Mouse (Mus musculus) MEL (cell line): ENCODE results near the gene Cldn10. TPM values are rescaled to one million over a fixed set of nuclear protein-coding genes. Genes with fewer than 3 reads are reported as not detected.

Experiments
- DNase-seq: peaks from one replicate; pipeline ENCODE4 v3.0.0; 2011; ENCODE audit warnings: low read depth, low spot score
- H3K27ac ChIP-seq: 2 replicates; pipeline ENCODE4 v1.5.1; 2012; ENCODE audit warnings: low read depth, mild to moderate bottlenecking, control low read depth, low read length, moderate library complexity; ENCODE audit not compliant: control insufficient read depth
- H3K27me3 ChIP-seq, 2 experiments: fragments of 150-350 bp in 1 of 2; sonication (generic) in 1 of 2; 2 replicates each; pipeline ENCODE4 v1.6.1; 2012; ENCODE audit warnings: low read length in 2 of 2, mild to moderate bottlenecking in 2 of 2, improper control_type of control experiment in 1 of 2, moderate library complexity in 1 of 2; ENCODE audit not compliant: insufficient read depth in 2 of 2, control insufficient read depth in 1 of 2
- H3K36me3 ChIP-seq, 2 experiments: 2 replicates each; pipeline ENCODE4 v1.6.1; 2012 to 2014; ENCODE audit warnings: low read length in 2 of 2, improper control_type of control experiment in 1 of 2, inconsistent platforms in 1 of 2, mild to moderate bottlenecking in 1 of 2; ENCODE audit not compliant: insufficient read depth in 2 of 2, control insufficient read depth in 1 of 2
- H3K4me1 ChIP-seq, 2 experiments: fragments of 150-350 bp in 1 of 2; sonication (generic) in 1 of 2; 2 replicates each; pipeline ENCODE4 v1.6.1; 2012; ENCODE audit warnings: low read length in 2 of 2, improper control_type of control experiment in 1 of 2, mild to moderate bottlenecking in 1 of 2; ENCODE audit not compliant: insufficient read depth in 2 of 2, control insufficient read depth in 1 of 2
- H3K4me3 ChIP-seq, 2 experiments: fragments of 150-350 bp in 1 of 2; sonication (generic) in 1 of 2; 2 replicates each; pipeline ENCODE4 v1.5.1; 2012; ENCODE audit warnings: low read depth in 2 of 2, low read length in 2 of 2, mild to moderate bottlenecking in 2 of 2, moderate library complexity in 2 of 2, control low read depth in 1 of 2, improper control_type of control experiment in 1 of 2; ENCODE audit not compliant: control insufficient read depth in 1 of 2, insufficient read depth in 1 of 2
- H3K79me2 ChIP-seq: 2 replicates; pipeline ENCODE4 v1.6.1; 2012; ENCODE audit warnings: mild to moderate bottlenecking, low read length, moderate library complexity; ENCODE audit not compliant: control insufficient read depth, poor library complexity, insufficient read depth
- H3K9ac ChIP-seq: 2 replicates; pipeline ENCODE4 v1.6.1; 2012; ENCODE audit warnings: low read depth, mild to moderate bottlenecking, control low read depth, low read length, moderate library complexity; ENCODE audit not compliant: control insufficient read depth, poor library complexity, severe bottlenecking
- H3K9me3 ChIP-seq: fragments of 150-350 bp; sonication (generic); replicated peaks from 2 replicates; pipeline ENCODE4 v1.6.1; 2012; ENCODE audit warnings: mild to moderate bottlenecking, low read length, improper control_type of control experiment, moderate library complexity; ENCODE audit not compliant: insufficient read depth
- BHLHE40 ChIP-seq: IDR thresholded peaks from 2 replicates; pipeline ENCODE4 v1.6.1; 2012; ENCODE audit warnings: low read depth, mild to moderate bottlenecking, inconsistent platforms, low read length, improper control_type of control experiment, borderline replicate concordance
- CHD1 ChIP-seq: IDR thresholded peaks from 2 replicates; pipeline ENCODE4 v1.6.1; 2012; ENCODE audit warnings: low read depth, mild to moderate bottlenecking, inconsistent platforms, low read length, improper control_type of control experiment
- CHD2 ChIP-seq: IDR thresholded peaks from 2 replicates; pipeline ENCODE4 v1.6.1; 2011; ENCODE audit warnings: low read length, improper control_type of control experiment
- CTCF ChIP-seq, 3 experiments: IDR thresholded peaks in 2 of 3; conservative IDR thresholded peaks in 1 of 3; 2 replicates each; pipeline ENCODE4 v1.5.1; 2011 to 2012; ENCODE audit warnings: low read length in 3 of 3, low read depth in 2 of 3, mild to moderate bottlenecking in 2 of 3, improper control_type of control experiment in 1 of 3, inconsistent platforms in 1 of 3, mixed read lengths in 1 of 3, moderate library complexity in 1 of 3; ENCODE audit not compliant: control insufficient read depth in 1 of 3, insufficient read depth in 1 of 3, poor library complexity in 1 of 3, severe bottlenecking in 1 of 3
- E2F4 ChIP-seq: IDR thresholded peaks from 2 replicates; pipeline ENCODE4 v1.6.1; 2011; ENCODE audit warnings: low read depth, low read length, improper control_type of control experiment, borderline replicate concordance
- EP300 ChIP-seq, 2 experiments: IDR thresholded peaks; 2 replicates each; pipeline ENCODE4 v1.6.1; 2011; ENCODE audit warnings: improper control_type of control experiment in 2 of 2, low read length in 2 of 2, low read depth in 1 of 2, mild to moderate bottlenecking in 1 of 2
- ETS1 ChIP-seq: IDR thresholded peaks from 2 replicates; pipeline ENCODE4 v1.6.1; 2012; ENCODE audit warnings: low read depth, mild to moderate bottlenecking, inconsistent platforms, low read length, improper control_type of control experiment, moderate library complexity
- GABPA ChIP-seq: IDR thresholded peaks from 2 replicates; pipeline ENCODE4 v1.6.1; 2012; ENCODE audit warnings: low read depth, mild to moderate bottlenecking, inconsistent platforms, low read length, improper control_type of control experiment, moderate library complexity
- GATA1 ChIP-seq: IDR thresholded peaks from 2 replicates; pipeline ENCODE4 v1.6.1; 2011; ENCODE audit warnings: low read depth, low read length, improper control_type of control experiment
- HCFC1 ChIP-seq: IDR thresholded peaks from 2 replicates; pipeline ENCODE4 v1.6.1; 2012; ENCODE audit warnings: low read depth, mild to moderate bottlenecking, inconsistent platforms, low read length, improper control_type of control experiment, moderate library complexity
- JUND ChIP-seq: IDR thresholded peaks from 2 replicates; pipeline ENCODE4 v1.6.1; 2011; ENCODE audit warnings: low read depth, mild to moderate bottlenecking, improper control_type of control experiment, low read length
- KAT2A ChIP-seq: conservative IDR thresholded peaks from 2 replicates; pipeline ENCODE4 v1.6.1; 2012; ENCODE audit warnings: low read depth, low read length, improper control_type of control experiment, inconsistent platforms
- MAFK ChIP-seq: IDR thresholded peaks from 2 replicates; pipeline ENCODE4 v1.6.1; 2011; ENCODE audit warnings: low read depth, mild to moderate bottlenecking, low read length, improper control_type of control experiment, borderline replicate concordance
- MAX ChIP-seq: IDR thresholded peaks from 2 replicates; pipeline ENCODE4 v1.6.1; 2011; ENCODE audit warnings: low read length, improper control_type of control experiment
- MAZ ChIP-seq: IDR thresholded peaks from 2 replicates; pipeline ENCODE4 v1.6.1; 2012; ENCODE audit warnings: low read depth, mild to moderate bottlenecking, inconsistent platforms, low read length, improper control_type of control experiment
- MXI1 ChIP-seq: IDR thresholded peaks from 2 replicates; pipeline ENCODE4 v1.6.1; 2011; ENCODE audit warnings: mild to moderate bottlenecking, low read depth, low read length, improper control_type of control experiment
- MYB ChIP-seq: IDR thresholded peaks from 2 replicates; pipeline ENCODE4 v1.6.1; 2011; ENCODE audit warnings: mild to moderate bottlenecking, low read depth, low read length, improper control_type of control experiment
- MYC ChIP-seq: IDR thresholded peaks from 2 replicates; pipeline ENCODE4 v1.6.1; 2011; ENCODE audit warnings: low read depth, mild to moderate bottlenecking, low read length, improper control_type of control experiment, moderate library complexity
- NELFE ChIP-seq: IDR thresholded peaks from 2 replicates; pipeline ENCODE4 v1.6.1; 2011; ENCODE audit warnings: low read depth, low read length, improper control_type of control experiment
- NRF1 ChIP-seq: IDR thresholded peaks from 2 replicates; pipeline ENCODE4 v1.6.1; 2014; ENCODE audit warnings: low read depth, mild to moderate bottlenecking, inconsistent platforms, low read length, improper control_type of control experiment, moderate library complexity; ENCODE audit not compliant: poor library complexity, insufficient read depth, severe bottlenecking
- POLR2A ChIP-seq, 2 experiments: IDR thresholded peaks; 2 replicates each; pipeline ENCODE4 v1.6.1; 2011 to 2012; ENCODE audit warnings: low read length in 2 of 2, mild to moderate bottlenecking in 2 of 2, control low read depth in 1 of 2, improper control_type of control experiment in 1 of 2, low read depth in 1 of 2, moderate library complexity in 1 of 2; ENCODE audit not compliant: control insufficient read depth in 1 of 2, insufficient read depth in 1 of 2, poor library complexity in 1 of 2
- POLR2AphosphoS2 ChIP-seq: IDR thresholded peaks from 2 replicates; pipeline ENCODE4 v1.6.1; 2011; ENCODE audit warnings: low read length, improper control_type of control experiment
- RAD21 ChIP-seq: IDR thresholded peaks from 2 replicates; pipeline ENCODE4 v1.6.1; 2011; ENCODE audit warnings: mild to moderate bottlenecking, low read depth, low read length, improper control_type of control experiment
- RCOR1 ChIP-seq: IDR thresholded peaks from 2 replicates; pipeline ENCODE4 v1.6.1; 2012; ENCODE audit warnings: low read depth, mild to moderate bottlenecking, inconsistent platforms, low read length, improper control_type of control experiment
- SIN3A ChIP-seq: IDR thresholded peaks from 2 replicates; pipeline ENCODE4 v1.6.1; 2012; ENCODE audit warnings: low read length, improper control_type of control experiment, inconsistent platforms
- SMC3 ChIP-seq: IDR thresholded peaks from 2 replicates; pipeline ENCODE4 v1.6.1; 2011; ENCODE audit warnings: low read depth, low read length, improper control_type of control experiment
- TAL1 ChIP-seq: IDR thresholded peaks from 2 replicates; pipeline ENCODE4 v1.6.1; 2012; ENCODE audit warnings: mild to moderate bottlenecking, inconsistent platforms, low read length, moderate library complexity, mixed read lengths
- TBP ChIP-seq: IDR thresholded peaks from 2 replicates; pipeline ENCODE4 v1.8.0; 2011; ENCODE audit warnings: low read depth, low read length, improper control_type of control experiment
- TCF12 ChIP-seq: IDR thresholded peaks from 2 replicates; pipeline ENCODE4 v1.6.1; 2014; ENCODE audit warnings: low read depth, mild to moderate bottlenecking, inconsistent platforms, low read length, improper control_type of control experiment, moderate library complexity
- UBTF ChIP-seq: IDR thresholded peaks from 2 replicates; pipeline ENCODE4 v1.6.1; 2012; ENCODE audit warnings: low read depth, mild to moderate bottlenecking, inconsistent platforms, low read length, improper control_type of control experiment, moderate library complexity, borderline replicate concordance; ENCODE audit not compliant: insufficient read depth
- USF1 ChIP-seq: IDR thresholded peaks from 2 replicates; pipeline ENCODE4 v1.6.1; 2014; ENCODE audit warnings: low read depth, mild to moderate bottlenecking, inconsistent platforms, low read length, improper control_type of control experiment, moderate library complexity
- USF2 ChIP-seq, 2 experiments: IDR thresholded peaks; 2 replicates each; pipeline ENCODE4 v1.6.1; 2011 to 2012; ENCODE audit warnings: improper control_type of control experiment in 2 of 2, low read length in 2 of 2, borderline replicate concordance in 1 of 2, inconsistent platforms in 1 of 2, low read depth in 1 of 2, mild to moderate bottlenecking in 1 of 2; ENCODE audit not compliant: insufficient read depth in 1 of 2
- ZC3H11A ChIP-seq: IDR thresholded peaks from 2 replicates; pipeline ENCODE4 v1.6.1; 2012; ENCODE audit warnings: low read depth, mild to moderate bottlenecking, inconsistent platforms, low read length, improper control_type of control experiment
- ZKSCAN1 ChIP-seq: IDR thresholded peaks from 2 replicates; pipeline ENCODE4 v1.6.1; 2012; ENCODE audit warnings: low read depth, mild to moderate bottlenecking, inconsistent platforms, low read length, improper control_type of control experiment, moderate library complexity
- ZMIZ1 ChIP-seq: IDR thresholded peaks from 2 replicates; pipeline ENCODE4 v1.6.1; 2012; ENCODE audit warnings: low read depth, mild to moderate bottlenecking, inconsistent platforms, low read length, improper control_type of control experiment, moderate library complexity
- ZNF384 ChIP-seq: IDR thresholded peaks from 2 replicates; pipeline ENCODE4 v1.6.1; 2012; ENCODE audit warnings: low read depth, mild to moderate bottlenecking, inconsistent platforms, low read length, improper control_type of control experiment
- polyA plus RNA-seq, 2 experiments: library from polyadenylated mRNA; stranded (reverse) in 1 of 2; unstranded in 1 of 2; fragments of >175 nt in 1 of 2; fragments of >200 nt in 1 of 2; gene quantifications; 2 replicates each; pipeline versions ENCODE4 v1.2.1 to v1.2.4; 2012; ENCODE audit warnings: low replicate concordance in 2 of 2, low read depth in 1 of 2; ENCODE audit not compliant: insufficient read length in 2 of 2, insufficient read depth in 1 of 2, missing spikeins in 1 of 2
- total RNA-seq: library from RNA; depleted of rRNA; stranded (reverse); fragments of 300-350 nt; gene quantifications from 2 replicates; pipeline ENCODE4 v1.2.3, GENCODE M21; 2012

Cldn10 gene
- total and polyA plus RNA-seq, 3 experiments, result 0.17 TPM; not detected in 2

GRCm38 (mm10) chr14:118795915-118796693, 8.4 kb downstream of the Cldn10 start:
- Histone ChIP-seq H3K27me3 (no peaks in the 10 kb centered on the region), H3K79me2 (no peaks in the 10 kb centered on the region), H3K9ac (peak overlapping the region; percentile 68), H3K36me3 (peaks cover 0 to 13% of the 10 kb centered on the region in 2 experiments; a peak in 2 of 4 replicates), H3K27ac (peak overlapping the region; percentile 100), H3K4me1 (peaks cover 0 to 42% of the 10 kb centered on the region in 2 experiments; a peak in 2 of 4 replicates), H3K9me3 (no peaks in the 10 kb centered on the region), H3K4me3 (peak overlapping the region; percentile 52 to 54)
- peak; percentile 88 for DNase-seq
- TF ChIP-seq USF2 (IDR thresholded peaks at IDR 0.05; ENCODE audit: borderline replicate concordance in 1 of 2, insufficient read depth in 1 of 2, low read depth in 1 of 2, low read length in 2 of 2), result peak in 1 of 2 experiments; percentile 37; a peak in 1 of 4 replicates
- TF ChIP-seq MAFK, result peak; percentile 39; the same call in 1 of the 2 replicates
- TF ChIP-seq ZMIZ1, result no peak
- peak; percentile 77; the same call in 1 of the 2 replicates for TF ChIP-seq BHLHE40
- peak; percentile 30; the same call in 1 of the 2 replicates for TF ChIP-seq HCFC1
- no peak for TF ChIP-seq JUND
- TF ChIP-seq GATA1, result peak; percentile 93
- TF ChIP-seq MAX, result peak; percentile 57; the same call in 1 of the 2 replicates
- TF ChIP-seq TCF12, result peak; percentile 91
- no peak for TF ChIP-seq UBTF
- peak; percentile 73 for TF ChIP-seq TBP
- peak; percentile 28; the same call in 1 of the 2 replicates for TF ChIP-seq RCOR1
- TF ChIP-seq USF1, result peak; percentile 83
- TF ChIP-seq RAD21, result no peak
- peak in 1 of 2 experiments; percentile 54; a peak in 2 of 4 replicates for TF ChIP-seq POLR2A (IDR thresholded peaks at IDR 0.05; ENCODE audit: control insufficient read depth in 1 of 2, insufficient read depth in 1 of 2, low read depth in 1 of 2, low read length in 2 of 2, poor library complexity in 1 of 2)
- TF ChIP-seq MYC, result peak; percentile 64; the same call in 1 of the 2 replicates
- TF ChIP-seq EP300 (IDR thresholded peaks at IDR 0.05; ENCODE audit: low read depth in 1 of 2, low read length in 2 of 2), result peak; percentile 90 to 97
- no peak for TF ChIP-seq ZKSCAN1
- no peak for TF ChIP-seq GABPA
- TF ChIP-seq MYB, result peak; percentile 91
- peak; percentile 80 for TF ChIP-seq SIN3A
- 0 out of 2 replicates have a peak, but pooled peaks have one; percentile 39 for TF ChIP-seq MXI1
- TF ChIP-seq NRF1, result no peak
- TF ChIP-seq E2F4, result no peak
- no peak for TF ChIP-seq NELFE
- TF ChIP-seq ZC3H11A, result no peak
- no peak for TF ChIP-seq SMC3
- TF ChIP-seq CTCF (IDR thresholded peaks at IDR 0.05 in 2 of 3, conservative IDR thresholded peaks at IDR 0.05 in 1 of 3; ENCODE audit: control insufficient read depth in 1 of 3, insufficient read depth in 1 of 3, low read depth in 2 of 3, low read length in 3 of 3, poor library complexity in 1 of 3, severe bottlenecking in 1 of 3), result no peak
- TF ChIP-seq MAZ, result no peak; the same call in 1 of the 2 replicates
- no peak for TF ChIP-seq CHD1
- no peak for TF ChIP-seq POLR2AphosphoS2
- TF ChIP-seq ZNF384, result no peak
- TF ChIP-seq KAT2A, result no peak
- TF ChIP-seq ETS1, result peak; percentile 98
- peak; percentile 90 for TF ChIP-seq TAL1
- TF ChIP-seq CHD2, result peak; percentile 46
